Comparison of ENCODE assay signal across 8 mouse cellular contexts in genomic region chr4:142248426-142248825, GRCm38 (mm10). TPM values are rescaled to one million over a fixed set of nuclear protein-coding genes. Genes with fewer than 3 reads are reported as not detected.
DNase-seq lines count a peak whose midpoint lies in the region; ATAC-seq and TF ChIP-seq lines count a peak whose summit lies in the region.

No protein-coding gene starts in this region.

- no peak overlapping the region for H3K4me3 ChIP-seq in ES-Bruce4 (ENCODE audit: low read depth, low read length)
- no peak overlapping the region for H3K4me3 ChIP-seq in embryonic facial prominence, embryonic 10.5 days
- no peak overlapping the region for H3K4me3 ChIP-seq in heart, postnatal 0 days (ENCODE audit: low read depth, low read length)

- no peaks in the 10 kb centered on the region for H3K36me3 ChIP-seq in ES-Bruce4 (ENCODE audit: control insufficient read depth, insufficient read depth, low read length, poor library complexity, severe bottlenecking)
- no peaks in the 10 kb centered on the region for H3K36me3 ChIP-seq in embryonic facial prominence, embryonic 10.5 days (replicated peaks)
- H3K36me3 ChIP-seq in heart, postnatal 0 days (replicated peaks; ENCODE audit: control insufficient read depth, insufficient read depth, low read length): no peaks in the 10 kb centered on the region

- ATAC-seq in heart, postnatal 0 days (ENCODE audit: insufficient read depth, low read depth): peak; percentile 25; the same call in 1 of the 2 replicates

- WGBS in embryonic facial prominence, embryonic 10.5 days: 10% methylated on average over 5 of the region's 5 CpGs
- 5% methylated on average over 5 of the region's 5 CpGs for WGBS in heart, postnatal 0 days

- TF ChIP-seq CTCF in ES-Bruce4 (IDR thresholded peaks at IDR 0.05; ENCODE audit: low read depth, low read length): peak; percentile 87
- TF ChIP-seq CTCF in heart, postnatal 0 days (IDR thresholded peaks at IDR 0.05; ENCODE audit: low read depth): peak; percentile 97

- H3K4me1 ChIP-seq in ES-Bruce4 (ENCODE audit: control insufficient read depth, insufficient read depth, low read length): peaks cover 19% of the 10 kb centered on the region
- H3K4me1 ChIP-seq in embryonic facial prominence, embryonic 10.5 days: peaks cover 46% of the 10 kb centered on the region
- no peaks in the 10 kb centered on the region for H3K4me1 ChIP-seq in heart, postnatal 0 days (ENCODE audit: control insufficient read depth, insufficient read depth)

- no peaks in the 10 kb centered on the region for H3K27me3 ChIP-seq in ES-Bruce4 (ENCODE audit: control insufficient read depth, insufficient read depth, low read length, poor library complexity, severe bottlenecking)
- H3K27me3 ChIP-seq in embryonic facial prominence, embryonic 10.5 days (replicated peaks; ENCODE audit: low read depth, poor library complexity, severe bottlenecking): no peaks in the 10 kb centered on the region
- no peaks in the 10 kb centered on the region for H3K27me3 ChIP-seq in heart, postnatal 0 days (ENCODE audit: control insufficient read depth, insufficient read depth, low read length)

- TF ChIP-seq POLR2A in ES-Bruce4 (IDR thresholded peaks at IDR 0.05; ENCODE audit: insufficient read depth, low read length): no peak

- H3K9ac ChIP-seq in ES-Bruce4 (ENCODE audit: low read depth, poor library complexity, severe bottlenecking): no peak overlapping the region
- H3K9ac ChIP-seq in heart, postnatal 0 days (replicated peaks; ENCODE audit: low read depth, low read length): no peak overlapping the region

- 0 out of 2 replicates have a peak, but pooled peaks have one; percentile 39 for TF ChIP-seq EP300 in ES-Bruce4 (IDR thresholded peaks at IDR 0.05; ENCODE audit: insufficient read depth, low read depth, low read length)
- no peak for TF ChIP-seq EP300 in heart, postnatal 0 days (IDR thresholded peaks at IDR 0.05; ENCODE audit: low read depth)

- no peaks in the 10 kb centered on the region for H3K9me3 ChIP-seq in ES-Bruce4 (replicated peaks; ENCODE audit: control insufficient read depth, insufficient read depth, low read length, poor library complexity, severe bottlenecking)
- no peaks in the 10 kb centered on the region for H3K9me3 ChIP-seq in embryonic facial prominence, embryonic 10.5 days
- no peaks in the 10 kb centered on the region for H3K9me3 ChIP-seq in heart, postnatal 0 days (replicated peaks; ENCODE audit: control insufficient read depth, low read length)

- DNase-seq in adrenal gland, postnatal 36 days: peak; percentile 83 to 88
- peak; percentile 85 for DNase-seq in embryonic facial prominence, embryonic 10.5 days (ENCODE audit: low spot score)
- DNase-seq in heart, postnatal 0 days (ENCODE audit: low spot score): peak; percentile 42
- DNase-seq in layer of hippocampus, adult 8-10 months (ENCODE audit: low spot score in 2 of 2): peak; percentile 39 to 80
- peak; percentile 80 for DNase-seq in lung, postnatal 25 days (ENCODE audit: low spot score)
- DNase-seq in right cerebral cortex, adult 2 months (ENCODE audit: low spot score in 2 of 2): peak; percentile 76 to 80
- peak; percentile 86 for DNase-seq in urinary bladder, postnatal 14 days (ENCODE audit: low spot score)

- H3K27ac ChIP-seq in ES-Bruce4 (ENCODE audit: insufficient read depth, low read length): no peak overlapping the region
- no peak overlapping the region for H3K27ac ChIP-seq in embryonic facial prominence, embryonic 10.5 days (replicated peaks)
- no peak overlapping the region for H3K27ac ChIP-seq in heart, postnatal 0 days (ENCODE audit: low read depth)

- no peak overlapping the region for H3K4me2 ChIP-seq in heart, postnatal 0 days (ENCODE audit: low read depth, low read length)

RNA-seq across cellular contexts. Expression of gene Kazn, which starts 9.2 kb away (rescaled TPM):
- polyA plus RNA-seq in ES-Bruce4 (2011; ENCODE audit: insufficient read depth, insufficient read length, low read depth, missing spikeins): 80.2 and 84.3 TPM in 2 replicates
- total RNA-seq in adrenal gland, postnatal 36 days (2021): 10 to 100 TPM; 21.7 to 25.1 TPM
- polyA plus RNA-seq in embryonic facial prominence, embryonic 10.5 days (2016; fragmentation: Nextera tagmentation; extraction: Ambion mirVana): 13.3 and 13.8 TPM in 2 replicates
- total RNA-seq in heart, postnatal 0 days (2014; rRNA removed; ENCODE audit: low replicate concordance): 7.1 and 19.9 TPM in 2 replicates
- polyA plus RNA-seq in heart, postnatal 0 days (2015; fragmentation: Nextera tagmentation; extraction: Ambion mirVana): 1.8 and 2.5 TPM in 2 replicates
- total RNA-seq in layer of hippocampus, adult 8-10 months (2022): 10 to 100 TPM; 44.3 to 48.2 (median 44.9) TPM
